Mouse (Mus musculus): ENCODE measurements around the gene Gm20909. TPM values are rescaled to one million over a fixed set of nuclear protein-coding genes. Genes with fewer than 3 reads are reported as not detected.
"Not testable (repeated sequence)": the region's sequence is repeated elsewhere in the genome, so short reads cannot be mapped to it uniquely, and the experiment has no call there.

Gene Gm20909
- polyA plus RNA-seq (2015; fragmentation: Nextera tagmentation; extraction: Ambion mirVana), result not detected in 2 replicates

DNA sequence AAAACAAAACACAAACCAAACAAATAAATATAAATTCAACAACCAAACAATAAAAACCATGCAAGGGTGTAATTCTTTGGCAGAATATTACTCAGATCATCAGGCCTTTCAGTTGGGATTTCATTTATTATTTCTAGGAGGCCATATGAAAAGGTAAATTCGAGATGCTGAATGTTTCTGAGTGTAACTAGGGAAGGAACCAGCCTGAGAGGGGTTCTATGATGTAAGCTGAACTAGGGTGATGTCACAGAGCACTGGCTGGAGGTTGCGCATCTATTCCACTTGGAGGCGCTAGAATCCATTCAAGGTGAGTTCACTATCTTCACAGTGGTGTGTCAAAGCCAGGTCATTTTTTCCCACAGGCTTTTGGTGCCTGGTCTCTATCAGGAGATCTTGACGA is at the start of gene Gm20909:
Gene Gm20909, plus strand, starts transcription at position 301 of the 400 bp plus-strand sequence.
- not testable (repeated sequence) for H3K27me3 ChIP-seq (ENCODE audit: control insufficient read depth, insufficient read depth, low read length); H3K4me1 ChIP-seq (ENCODE audit: control insufficient read depth, insufficient read depth, low read length); H3K27ac ChIP-seq (ENCODE audit: low read length); H3K36me3 ChIP-seq (ENCODE audit: control insufficient read depth, insufficient read depth); H3K9ac ChIP-seq (ENCODE audit: low read length); H3K4me3 ChIP-seq (ENCODE audit: low read length); ATAC-seq (replicated peaks; ENCODE audit: extremely low read depth, insufficient read depth, low FRiP score); H3K9me3 ChIP-seq (replicated peaks; ENCODE audit: control insufficient read depth, low read length); H3K4me2 ChIP-seq (ENCODE audit: low read depth, low read length)
- no CpG with 5 or more reads among the region's 4 CpGs for WGBS

Other genes starting within 250 kb of the Gm20909 start
- gene Gm29866, start 170.9 kb upstream of the Gm20909 start, polyA plus RNA-seq (2015; fragmentation: Nextera tagmentation; extraction: Ambion mirVana), result not detected in 2 replicates
- not detected in 2 replicates for gene Gm20865, start 77.0 kb downstream of the Gm20909 start, polyA plus RNA-seq (2015; fragmentation: Nextera tagmentation; extraction: Ambion mirVana)